Mouse (Mus musculus) kidney, postnatal 14 days (tissue): ENCODE results near the gene Pgs1.
A peak's percentile ranks its signal among the peaks of the same experiment; 100 is the strongest.

Source experiments
- DNase-seq: peaks from one replicate; pipeline ENCODE4 v3.0.0; 2022; ENCODE audit warnings: mixed read lengths

Gene Pgs1

DNA sequence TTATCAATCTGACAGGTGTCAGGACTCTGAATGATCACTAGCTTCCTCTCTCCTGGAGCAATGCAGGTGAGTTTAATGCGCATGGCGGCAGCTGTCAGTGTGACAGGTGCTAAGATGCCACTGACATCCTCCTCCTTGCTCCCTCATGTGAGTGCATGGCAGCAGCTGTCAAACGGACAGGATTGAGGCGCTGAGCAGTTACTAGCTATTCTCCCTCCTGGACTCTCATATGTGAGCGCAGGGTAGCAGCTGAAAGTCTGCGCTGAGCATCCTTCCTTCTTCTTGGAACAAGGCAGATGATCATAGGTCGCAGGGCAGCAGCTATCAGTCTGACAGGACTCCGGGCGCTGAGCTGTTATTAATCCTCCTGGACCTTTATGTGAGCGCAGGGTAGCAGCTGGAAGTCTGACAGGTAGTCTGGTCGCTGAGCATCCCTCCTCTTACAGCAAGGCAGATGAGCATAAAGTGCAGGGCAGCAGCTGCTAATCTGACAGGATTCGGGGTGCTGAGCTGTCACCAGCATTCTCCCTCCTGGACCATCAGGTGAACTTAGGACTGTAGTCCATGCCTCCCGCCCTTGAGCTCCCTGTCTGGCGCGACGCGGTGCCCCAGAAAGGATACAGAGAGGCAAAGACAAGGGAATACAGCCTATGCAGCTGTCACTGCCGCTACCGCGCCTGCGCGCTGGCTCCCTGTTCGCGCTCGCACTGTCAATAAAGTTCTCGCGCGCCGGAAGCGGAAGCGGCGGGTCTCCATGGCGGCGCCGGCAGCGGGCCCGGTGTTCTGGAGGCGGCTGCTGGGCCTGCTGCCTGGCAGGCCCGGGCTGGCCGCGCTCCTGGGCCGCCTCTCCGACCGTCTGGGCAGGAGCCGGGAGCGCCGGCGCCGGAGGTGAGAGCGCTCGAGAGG lies at the start of gene Pgs1:
TSS of gene Pgs1 (plus strand) at position 167 of the 906 bp plus-strand sequence.
- peak; percentile 94 for DNase-seq

DNA sequence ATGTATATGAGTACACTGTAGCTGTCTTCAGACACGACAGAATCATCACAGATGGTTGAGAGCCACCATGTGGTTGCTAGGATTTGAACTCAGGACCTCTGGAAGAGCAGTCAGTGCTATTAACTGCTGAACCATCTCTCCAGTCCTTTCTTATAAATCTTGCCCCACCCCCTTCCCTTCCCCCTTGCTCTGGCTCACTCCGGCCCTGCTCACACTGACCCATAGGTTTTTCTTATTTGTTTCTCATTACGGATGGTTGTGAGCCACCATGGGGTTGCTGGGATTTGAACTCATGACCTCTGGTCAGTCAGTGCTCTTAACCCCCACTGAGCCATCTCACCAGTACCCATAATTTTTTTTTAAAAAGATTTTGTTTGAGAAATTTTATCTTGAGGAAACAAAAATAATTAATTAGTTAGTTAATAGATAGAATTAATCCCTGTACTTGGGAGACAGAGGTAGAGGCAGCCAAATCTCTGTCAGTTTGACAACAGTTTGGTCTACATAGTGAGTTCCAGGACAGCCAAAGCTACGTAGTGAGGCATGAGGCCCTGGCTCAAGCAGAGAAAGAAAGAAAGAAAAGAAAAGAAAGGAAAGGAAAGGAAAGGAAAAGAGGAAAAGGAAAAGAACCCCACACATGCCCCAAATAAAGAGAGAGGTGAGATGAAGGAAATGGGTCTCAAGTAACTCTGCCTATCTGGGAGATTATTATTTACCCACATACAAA lies 46.9 kb upstream of the Pgs1 start:
- no peak for DNase-seq

GRCm38 (mm10) chr11:117939741-117940285 lies 46.3 kb upstream of the Pgs1 start:
- peak; percentile 87 for DNase-seq

DNA sequence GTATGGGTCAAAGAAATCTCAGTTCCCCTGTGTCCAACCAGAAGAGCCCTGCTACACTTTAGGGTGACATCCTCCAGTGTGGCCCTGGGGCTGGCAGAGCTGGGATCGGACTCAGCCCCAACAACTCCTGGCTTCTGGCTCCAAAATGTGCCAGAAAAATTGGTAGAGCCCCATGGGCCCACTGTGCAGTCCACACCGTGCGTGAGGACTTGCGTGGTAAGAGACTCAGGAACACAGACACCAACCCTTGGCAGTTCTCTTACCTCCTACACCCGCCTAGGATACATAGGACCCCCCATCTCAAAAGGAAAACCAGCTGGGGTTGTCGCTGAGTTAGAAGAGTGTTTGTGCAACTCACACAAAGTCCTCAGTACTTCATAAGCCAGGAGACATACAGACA lies 45.2 kb upstream of the Pgs1 start:
- no peak for DNase-seq

DNA sequence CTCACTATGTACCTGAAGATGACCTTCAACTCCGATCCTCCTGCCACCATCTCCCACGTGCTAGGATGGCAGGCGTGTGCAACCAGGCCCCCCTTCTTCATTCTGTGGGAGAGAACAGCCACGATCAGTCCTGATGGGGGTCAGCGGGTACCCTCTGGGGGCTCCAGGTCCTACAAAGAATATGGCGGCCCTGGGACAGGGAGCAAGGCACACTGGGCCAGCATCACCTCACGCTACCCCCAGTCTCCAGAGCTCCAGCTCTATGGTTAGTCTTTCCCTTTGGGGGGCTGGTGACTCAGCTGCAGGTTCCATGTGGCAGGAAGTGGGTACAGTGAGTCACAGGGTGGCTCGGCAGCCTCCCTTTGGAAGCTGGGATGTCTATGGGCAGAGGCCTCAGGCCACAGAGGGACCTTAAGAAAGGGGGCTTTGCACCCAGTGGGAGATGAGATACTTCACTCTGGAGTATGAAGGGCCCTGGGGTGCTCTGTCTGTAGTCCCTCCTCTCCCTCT lies 44.7 kb upstream of the Pgs1 start:
- DNase-seq, result no peak

DNA sequence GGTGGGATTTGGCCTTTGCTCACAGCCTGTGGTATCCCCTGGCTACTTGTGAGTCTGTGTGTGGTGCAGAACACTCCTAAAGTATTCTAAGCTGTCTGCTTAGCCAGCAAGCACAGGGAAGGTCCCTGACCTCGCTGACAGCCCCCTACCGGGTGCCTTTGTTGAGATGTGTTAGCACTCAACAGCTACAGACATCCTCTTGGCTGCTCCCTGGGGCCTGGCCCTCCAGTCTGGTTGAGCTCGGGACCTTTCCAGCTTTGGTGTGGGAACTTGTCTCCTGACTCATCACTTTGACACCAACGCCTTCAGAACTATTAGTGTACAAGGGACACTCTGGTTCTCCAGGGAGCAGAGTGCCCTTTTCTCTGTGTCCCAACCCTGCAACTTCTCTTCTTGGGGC lies 44.2 kb upstream of the Pgs1 start:
- no peak for DNase-seq

DNA sequence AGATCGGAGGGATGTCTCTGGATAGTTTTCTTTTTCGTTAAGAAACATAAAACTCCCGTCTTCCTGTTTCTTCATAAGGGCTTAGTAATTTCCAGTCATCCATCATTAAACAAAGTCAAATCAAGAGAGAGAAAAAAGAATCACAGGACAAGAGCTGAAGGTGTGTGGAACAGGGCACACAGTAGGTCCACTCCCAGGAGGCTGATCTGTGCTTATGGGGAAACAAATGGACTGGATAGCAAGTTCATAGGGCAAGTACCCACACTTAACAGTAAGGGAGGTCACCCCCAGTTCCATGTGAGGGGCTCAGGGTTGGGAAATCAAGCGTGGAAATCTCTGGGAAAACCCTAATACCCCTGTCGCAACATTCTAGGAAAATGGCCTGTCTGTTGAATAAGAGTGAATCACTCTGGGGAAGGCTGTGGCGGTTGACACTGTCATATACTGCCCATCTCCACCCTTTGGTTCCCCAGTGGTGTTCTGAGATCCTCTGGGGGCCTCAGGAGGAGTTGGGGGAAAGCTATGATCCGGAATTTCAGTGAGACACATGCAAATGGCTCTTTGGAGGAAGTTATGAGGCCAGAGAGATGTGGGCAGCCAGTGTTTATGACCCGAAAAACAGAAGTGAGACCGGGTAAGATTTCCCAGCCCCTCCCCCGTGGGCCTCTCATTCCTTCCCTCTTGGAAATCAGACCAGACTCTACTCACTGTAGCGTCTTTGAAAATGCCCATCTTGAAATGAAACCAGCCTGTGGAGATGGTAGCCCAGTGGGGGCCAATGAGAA lies 39.7 kb upstream of the Pgs1 start:
- DNase-seq, result no peak

GRCm38 (mm10) chr11:117946996-117947419 lies 39.1 kb upstream of the Pgs1 start:
- DNase-seq, result no peak

GRCm38 (mm10) chr11:117949392-117950091 lies 36.5 kb upstream of the Pgs1 start:
- DNase-seq, result peak; percentile 86

- no peak for DNase-seq
These were observed 34.7 kb upstream of the Pgs1 start for GRCm38 (mm10) chr11:117951391-117951790.

DNA sequence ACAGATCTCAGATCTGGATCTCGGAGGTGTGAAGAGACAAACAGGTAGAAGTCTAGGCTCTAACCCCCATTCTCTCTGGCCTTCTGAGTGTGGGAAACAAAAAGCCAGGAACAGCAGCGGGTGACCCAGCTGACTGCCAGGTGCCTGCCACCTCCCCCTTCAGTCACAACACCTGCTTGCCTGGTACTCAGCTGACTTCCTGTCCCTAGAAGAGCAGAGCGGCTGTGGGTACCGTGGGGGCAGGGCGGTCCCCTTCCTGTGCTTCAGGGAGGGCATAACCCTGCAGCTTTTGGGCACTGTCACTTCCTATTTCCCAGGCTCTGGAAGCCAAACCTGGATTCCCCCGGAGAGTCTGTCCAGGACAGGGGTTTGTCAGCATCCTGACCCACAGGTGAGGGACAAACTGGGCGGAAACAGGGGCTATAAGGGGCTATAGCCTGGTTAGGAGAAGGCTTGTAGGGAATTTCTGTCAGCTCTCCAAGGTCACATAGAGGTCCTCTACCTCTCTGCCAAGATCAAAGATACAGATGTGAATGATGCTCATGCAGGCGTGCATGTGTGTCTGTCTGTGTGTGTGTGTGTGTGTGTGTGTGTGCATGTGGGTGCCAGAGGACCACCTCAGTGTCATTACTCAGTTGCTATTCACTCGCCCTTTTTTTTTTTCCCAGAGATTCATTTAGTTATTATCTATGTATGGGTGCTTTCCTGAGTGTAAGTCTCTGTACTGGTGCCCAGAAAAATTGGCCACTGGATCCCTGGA lies 33.7 kb upstream of the Pgs1 start:
- no peak for DNase-seq

GRCm38 (mm10) chr11:117954094-117954493 lies 32.0 kb upstream of the Pgs1 start:
- DNase-seq, result no peak

- no peak for DNase-seq
These were observed 31.3 kb upstream of the Pgs1 start for GRCm38 (mm10) chr11:117954819-117955218.

- DNase-seq, result peak; percentile 71
These were observed 30.5 kb upstream of the Pgs1 start for GRCm38 (mm10) chr11:117955621-117956020.

GRCm38 (mm10) chr11:117958197-117958596 lies 27.9 kb upstream of the Pgs1 start:
- no peak for DNase-seq

DNA sequence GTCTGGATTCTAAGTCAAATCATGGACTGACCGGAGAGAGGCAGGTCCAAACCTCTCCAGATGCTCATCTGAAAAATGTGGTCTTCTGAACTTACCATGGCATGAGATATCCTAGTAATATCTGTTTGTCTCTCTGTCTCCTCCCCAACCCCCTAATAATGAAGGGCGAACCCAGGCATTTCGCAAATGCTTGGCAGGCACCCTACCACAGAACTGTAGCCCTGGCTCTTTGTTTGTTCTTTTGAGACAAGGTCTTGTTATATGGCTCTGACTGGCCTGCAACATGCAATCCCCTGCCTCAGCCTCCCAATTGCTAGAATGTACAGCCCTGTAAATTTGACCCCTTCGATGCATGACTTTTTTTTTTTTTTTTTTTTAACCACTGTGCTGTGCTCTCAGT lies 26.9 kb upstream of the Pgs1 start:
- DNase-seq, result no peak

DNA sequence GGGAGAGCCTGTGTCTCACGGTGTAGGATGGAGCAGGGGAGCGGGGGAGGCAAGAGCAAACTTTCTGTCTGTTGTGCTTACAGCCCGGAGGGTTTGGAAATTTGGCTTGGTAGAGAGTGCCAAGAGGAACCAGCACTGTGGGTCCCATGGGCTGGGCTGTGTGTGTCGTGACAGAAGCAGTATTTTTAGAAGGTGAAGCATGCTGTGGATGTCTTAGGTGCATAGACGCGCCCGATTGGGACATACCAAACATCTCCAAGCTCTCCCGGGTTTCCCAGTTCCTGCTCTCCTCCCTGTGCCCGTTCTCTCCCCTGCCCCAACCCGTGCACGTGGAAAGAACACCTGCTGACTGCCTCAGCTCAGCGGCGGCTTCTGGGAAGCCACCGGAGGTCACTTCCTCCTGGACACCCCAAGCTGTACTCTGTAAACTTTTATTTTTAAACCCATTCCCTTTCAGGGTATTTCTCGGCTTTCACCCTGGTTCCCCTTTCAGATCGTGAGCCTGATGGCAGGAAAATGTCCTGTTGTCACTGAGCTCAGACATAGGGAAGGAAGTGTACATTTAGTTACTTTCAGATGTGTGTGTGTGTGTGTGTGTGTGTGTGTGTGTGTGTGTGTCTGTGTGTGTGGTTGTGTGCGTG lies 26.2 kb upstream of the Pgs1 start:
- no peak for DNase-seq

GRCm38 (mm10) chr11:117960601-117961000 lies 25.5 kb upstream of the Pgs1 start:
- no peak for DNase-seq

- DNase-seq, result peak; percentile 91
These were observed 23.6 kb upstream of the Pgs1 start for GRCm38 (mm10) chr11:117962228-117963067.
